Mouse (Mus musculus): ENCODE results near the gene Mknk2. TPM values are rescaled to one million over a fixed set of nuclear protein-coding genes. Genes with fewer than 3 reads are reported as not detected.
A peak's percentile ranks its signal among the peaks of the same experiment; 100 is the strongest.

Mknk2 gene
- polyA plus RNA-seq, 1 experiment from 2014 or later, result 71.3 TPM

- Histone ChIP-seq H3K4me1 (ENCODE audit: control insufficient read depth, insufficient read depth, low read length) (peaks cover 46% of the 10 kb centered on the region), H3K9ac (replicated peaks; ENCODE audit: low read depth, low read length) (peak overlapping the region; percentile 98), H3K9me3 (ENCODE audit: control insufficient read depth, low read depth, low read length) (no peaks in the 10 kb centered on the region), H3K4me2 (replicated peaks; ENCODE audit: low read depth, low read length) (peak overlapping the region; percentile 89), H3K27ac (ENCODE audit: low read length) (peak overlapping the region; percentile 99), H3K4me3 (ENCODE audit: low read depth, low read length) (peak overlapping the region; percentile 97), H3K36me3 (ENCODE audit: control insufficient read depth, insufficient read depth, low read length) (peaks cover 9% of the 10 kb centered on the region), H3K27me3 (ENCODE audit: control insufficient read depth, insufficient read depth, low read length) (no peaks in the 10 kb centered on the region)
- peak; percentile 91 for ATAC-seq (ENCODE audit: insufficient number of reproducible peaks, insufficient read depth, low FRiP score, low read depth)
- under 1% methylated on average over 72 of the region's 78 CpGs for WGBS
Measured at GRCm38 (mm10) chr10:80676198-80676928, 1.5 kb downstream of the Mknk2 start.

- H3K27me3 ChIP-seq (ENCODE audit: control insufficient read depth, insufficient read depth, low read length), result no peaks in the 10 kb centered on the region
- peak overlapping the region; percentile 89 for H3K4me2 ChIP-seq (replicated peaks; ENCODE audit: low read depth, low read length)
- peak overlapping the region; percentile 98 for H3K9ac ChIP-seq (replicated peaks; ENCODE audit: low read depth, low read length)
- H3K27ac ChIP-seq (ENCODE audit: low read length), result peak overlapping the region; percentile 81
- H3K36me3 ChIP-seq (ENCODE audit: control insufficient read depth, insufficient read depth, low read length), result peaks cover 16% of the 10 kb centered on the region
- WGBS, result under 1% methylated on average over 53 of the region's 54 CpGs
- H3K9me3 ChIP-seq (ENCODE audit: control insufficient read depth, low read depth, low read length), result no peaks in the 10 kb centered on the region
- peaks cover 46% of the 10 kb centered on the region for H3K4me1 ChIP-seq (ENCODE audit: control insufficient read depth, insufficient read depth, low read length)
- peak; percentile 2; the same call in 1 of the 2 replicates for ATAC-seq (ENCODE audit: insufficient number of reproducible peaks, insufficient read depth, low FRiP score, low read depth)
- peak overlapping the region; percentile 97 for H3K4me3 ChIP-seq (ENCODE audit: low read depth, low read length)
Measured at GRCm38 (mm10) chr10:80675405-80676197, 2.3 kb downstream of the Mknk2 start.

- 8% methylated on average over 6 of the region's 6 CpGs for WGBS
- Histone ChIP-seq H3K36me3 (ENCODE audit: control insufficient read depth, insufficient read depth, low read length) (peaks cover 22% of the 10 kb centered on the region), H3K27ac (ENCODE audit: low read length) (peak overlapping the region; percentile 81), H3K9ac (replicated peaks; ENCODE audit: low read depth, low read length) (peak overlapping the region; percentile 98), H3K4me1 (ENCODE audit: control insufficient read depth, insufficient read depth, low read length) (peaks cover 46% of the 10 kb centered on the region), H3K27me3 (ENCODE audit: control insufficient read depth, insufficient read depth, low read length) (no peaks in the 10 kb centered on the region), H3K9me3 (ENCODE audit: control insufficient read depth, low read depth, low read length) (no peaks in the 10 kb centered on the region), H3K4me3 (ENCODE audit: low read depth, low read length) (peak overlapping the region; percentile 97), H3K4me2 (replicated peaks; ENCODE audit: low read depth, low read length) (peak overlapping the region; percentile 89)
- no peak for ATAC-seq (ENCODE audit: insufficient number of reproducible peaks, insufficient read depth, low FRiP score, low read depth)
Measured at GRCm38 (mm10) chr10:80674851-80675404, 3.0 kb downstream of the Mknk2 start.

- 56% methylated on average over 5 of the region's 5 CpGs for WGBS
- Histone ChIP-seq H3K9ac (replicated peaks; ENCODE audit: low read depth, low read length) (peak overlapping the region; percentile 11; the same call in 1 of the 2 replicates), H3K4me3 (ENCODE audit: low read depth, low read length) (peak overlapping the region; percentile 97), H3K27ac (ENCODE audit: low read length) (no peak overlapping the region), H3K9me3 (ENCODE audit: control insufficient read depth, low read depth, low read length) (no peaks in the 10 kb centered on the region), H3K36me3 (ENCODE audit: control insufficient read depth, insufficient read depth, low read length) (peaks cover 29% of the 10 kb centered on the region), H3K4me1 (ENCODE audit: control insufficient read depth, insufficient read depth, low read length) (peaks cover 44% of the 10 kb centered on the region), H3K4me2 (replicated peaks; ENCODE audit: low read depth, low read length) (peak overlapping the region; percentile 89), H3K27me3 (ENCODE audit: control insufficient read depth, insufficient read depth, low read length) (no peaks in the 10 kb centered on the region)
- ATAC-seq (ENCODE audit: insufficient number of reproducible peaks, insufficient read depth, low FRiP score, low read depth), result no peak
Measured at GRCm38 (mm10) chr10:80674161-80674711, 3.7 kb downstream of the Mknk2 start.

GRCm38 (mm10) chr10:80673690-80674089 is 4.2 kb downstream of the Mknk2 start:
- no peak for ATAC-seq (ENCODE audit: insufficient number of reproducible peaks, insufficient read depth, low FRiP score, low read depth)
- Histone ChIP-seq H3K9ac (replicated peaks; ENCODE audit: low read depth, low read length) (peak overlapping the region; percentile 11; the same call in 1 of the 2 replicates), H3K27ac (ENCODE audit: low read length) (no peak overlapping the region)

GRCm38 (mm10) chr10:80671936-80672690 is 5.8 kb downstream of the Mknk2 start:
- no peaks in the 10 kb centered on the region for H3K27me3 ChIP-seq (ENCODE audit: control insufficient read depth, insufficient read depth, low read length)
- H3K27ac ChIP-seq (ENCODE audit: low read length), result no peak overlapping the region
- H3K4me2 ChIP-seq (replicated peaks; ENCODE audit: low read depth, low read length), result no peak overlapping the region
- H3K4me1 ChIP-seq (ENCODE audit: control insufficient read depth, insufficient read depth, low read length), result peaks cover 23% of the 10 kb centered on the region; the same call in 1 of the 2 replicates
- H3K9ac ChIP-seq (replicated peaks; ENCODE audit: low read depth, low read length), result no peak overlapping the region
- ATAC-seq (ENCODE audit: insufficient number of reproducible peaks, insufficient read depth, low FRiP score, low read depth), result no peak
- H3K9me3 ChIP-seq (ENCODE audit: control insufficient read depth, low read depth, low read length), result no peaks in the 10 kb centered on the region
- no peak overlapping the region for H3K4me3 ChIP-seq (ENCODE audit: low read depth, low read length)
- 81% methylated on average over 11 of the region's 11 CpGs for WGBS
- peaks cover 50% of the 10 kb centered on the region for H3K36me3 ChIP-seq (ENCODE audit: control insufficient read depth, insufficient read depth, low read length)

More at GRCm38 (mm10) chr10:80673690-80674089, 4.2 kb downstream of the Mknk2 start:
- Histone ChIP-seq H3K9me3 (ENCODE audit: control insufficient read depth, low read depth, low read length) (no peaks in the 10 kb centered on the region), H3K27me3 (ENCODE audit: control insufficient read depth, insufficient read depth, low read length) (no peaks in the 10 kb centered on the region), H3K4me1 (ENCODE audit: control insufficient read depth, insufficient read depth, low read length) (peaks cover 39% of the 10 kb centered on the region), H3K4me3 (ENCODE audit: low read depth, low read length) (peak overlapping the region; percentile 97; the same call in 1 of the 2 replicates), H3K36me3 (ENCODE audit: control insufficient read depth, insufficient read depth, low read length) (peaks cover 35% of the 10 kb centered on the region), H3K4me2 (replicated peaks; ENCODE audit: low read depth, low read length) (peak overlapping the region; percentile 89)
- WGBS, result 85% methylated on average over 3 of the region's 3 CpGs

- Histone ChIP-seq H3K9ac (replicated peaks; ENCODE audit: low read depth, low read length) (no peak overlapping the region), H3K36me3 (ENCODE audit: control insufficient read depth, insufficient read depth, low read length) (peaks cover 59% of the 10 kb centered on the region), H3K9me3 (ENCODE audit: control insufficient read depth, low read depth, low read length) (no peaks in the 10 kb centered on the region), H3K4me3 (ENCODE audit: low read depth, low read length) (no peak overlapping the region), H3K4me1 (ENCODE audit: control insufficient read depth, insufficient read depth, low read length) (peaks cover 23% of the 10 kb centered on the region; the same call in 1 of the 2 replicates), H3K27me3 (ENCODE audit: control insufficient read depth, insufficient read depth, low read length) (no peaks in the 10 kb centered on the region), H3K4me2 (replicated peaks; ENCODE audit: low read depth, low read length) (no peak overlapping the region), H3K27ac (ENCODE audit: low read length) (no peak overlapping the region)
- 87% methylated on average over 4 of the region's 4 CpGs for WGBS
- no peak for ATAC-seq (ENCODE audit: insufficient number of reproducible peaks, insufficient read depth, low FRiP score, low read depth)
Measured at GRCm38 (mm10) chr10:80671251-80671650, 6.7 kb downstream of the Mknk2 start.

All from stomach, embryonic 14.5 days (tissue).